Mouse (Mus musculus): ENCODE data around the gene AC109138.7.

The AC109138.7 gene

GRCm38 (mm10) chr19:4240247-4240668 lies 26.1 kb downstream of the AC109138.7 start:
- CTCF ChIA-PET: no interaction called here

DNA sequence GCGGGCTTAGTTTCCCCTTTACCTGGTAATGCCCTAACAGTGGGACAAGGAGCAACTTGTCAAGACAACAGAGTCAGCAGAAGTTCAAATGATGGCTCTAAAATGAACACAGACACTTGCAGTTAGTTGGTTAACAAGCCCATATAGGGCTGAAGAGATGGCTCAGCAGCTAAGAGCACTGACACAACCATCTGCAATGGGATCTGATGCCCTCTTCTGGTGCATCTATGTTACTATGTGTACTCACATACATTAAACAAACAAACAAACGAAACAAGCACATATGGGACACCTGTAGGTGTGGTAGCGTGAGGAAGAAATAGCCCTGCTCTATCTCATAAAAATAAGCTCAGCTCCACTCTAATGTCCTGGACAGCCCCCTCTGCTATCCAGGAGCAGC lies 28.3 kb downstream of the AC109138.7 start:
- CTCF ChIA-PET: interaction anchor here (0.6 to 0.9 kb wide), 2 partner anchors 11 to 31 kb away, joined by 3 to 5 read pairs; partner anchors contain the start of gene Pold4

DNA sequence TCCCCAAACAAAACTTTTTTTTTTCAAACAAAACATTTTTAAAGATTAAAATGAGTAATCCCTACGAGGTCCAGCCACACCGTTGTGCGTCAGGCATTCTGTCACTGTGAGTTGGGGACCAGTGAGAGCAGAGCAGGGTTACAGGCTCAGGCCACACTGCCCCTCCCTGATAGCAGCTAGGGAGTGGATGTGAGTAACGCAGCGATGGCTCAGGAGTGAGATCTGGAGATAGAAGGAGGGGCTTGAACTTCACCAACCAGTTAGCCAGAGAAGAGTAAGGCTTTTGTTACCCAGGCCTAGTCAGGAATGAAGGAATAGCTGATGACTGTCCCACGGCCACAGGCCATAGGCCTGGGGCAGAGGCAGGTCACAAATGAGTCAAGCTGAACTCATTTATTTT lies 30.6 kb downstream of the AC109138.7 start:
- CTCF ChIA-PET: no interaction called here

DNA sequence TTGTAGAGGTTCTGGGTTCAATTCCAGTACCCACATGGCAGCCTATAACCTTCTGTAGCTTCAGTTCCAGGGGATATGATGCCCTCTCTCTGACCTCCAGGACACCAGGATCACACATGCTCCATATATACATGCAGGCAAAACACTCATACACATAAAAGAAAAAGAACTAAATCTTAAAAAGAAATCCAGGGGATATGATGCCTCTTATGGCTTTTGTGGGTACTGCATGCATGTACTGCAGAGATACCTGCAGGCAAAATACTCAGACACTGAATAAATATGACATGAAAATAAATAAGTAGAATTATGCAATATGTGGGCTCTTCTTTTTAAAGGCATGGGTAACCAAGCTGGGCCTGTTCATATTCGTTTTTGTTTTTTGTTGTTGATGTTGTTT lies 32.9 kb downstream of the AC109138.7 start:
- CTCF ChIA-PET: interaction anchor here (0.7 kb wide), 1 partner anchor 200 kb away, joined by 3 read pairs; no protein-coding TSS in a partner anchor

DNA sequence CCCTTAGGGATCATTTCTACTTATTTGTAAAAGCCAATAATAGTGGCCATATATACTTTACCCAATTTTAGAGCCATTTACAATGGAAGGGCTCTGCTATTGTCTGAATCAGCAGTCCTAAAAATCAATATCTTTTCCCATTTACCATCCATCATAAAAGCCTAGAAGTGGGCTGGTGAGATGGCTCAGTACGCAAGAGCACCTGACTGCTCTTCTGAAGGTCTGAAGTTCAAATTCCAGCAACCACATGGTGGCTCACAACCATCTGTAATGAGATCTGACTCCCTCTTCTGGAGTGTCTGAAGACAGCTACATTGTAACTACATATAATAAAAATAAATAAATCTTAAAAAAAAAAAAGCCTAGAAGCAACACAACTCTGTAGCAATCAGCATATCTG lies 34.5 kb downstream of the AC109138.7 start:
- CTCF ChIA-PET: interaction anchor here (0.8 to 1.1 kb wide), 2 partner anchors 31 to 136 kb away, joined by 3 read pairs; no protein-coding TSS in a partner anchor

DNA sequence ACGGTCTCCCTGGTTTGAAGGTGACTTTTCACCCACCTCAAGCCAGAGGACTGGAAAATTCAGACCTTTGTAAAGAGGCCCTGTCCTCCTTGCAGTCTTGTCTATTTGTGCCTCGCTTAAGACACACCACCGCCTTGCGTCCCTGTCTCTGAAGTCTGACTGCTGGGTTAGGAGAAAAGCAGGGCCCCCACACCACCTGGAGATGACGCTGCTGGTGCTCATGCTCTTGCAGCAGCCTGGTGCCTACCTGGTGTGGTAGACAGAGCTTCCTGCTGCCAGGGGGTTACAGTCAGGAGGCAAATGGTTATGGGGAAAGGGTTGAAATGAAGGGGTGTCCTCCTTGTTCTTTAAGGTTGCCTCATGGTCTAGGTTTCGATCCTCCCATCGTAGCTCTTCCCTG lies 40.1 kb downstream of the AC109138.7 start:
- CTCF ChIA-PET: interaction anchor here (0.5 kb wide), 1 partner anchor 50 kb away, joined by 3 read pairs; no protein-coding TSS in a partner anchor

DNA sequence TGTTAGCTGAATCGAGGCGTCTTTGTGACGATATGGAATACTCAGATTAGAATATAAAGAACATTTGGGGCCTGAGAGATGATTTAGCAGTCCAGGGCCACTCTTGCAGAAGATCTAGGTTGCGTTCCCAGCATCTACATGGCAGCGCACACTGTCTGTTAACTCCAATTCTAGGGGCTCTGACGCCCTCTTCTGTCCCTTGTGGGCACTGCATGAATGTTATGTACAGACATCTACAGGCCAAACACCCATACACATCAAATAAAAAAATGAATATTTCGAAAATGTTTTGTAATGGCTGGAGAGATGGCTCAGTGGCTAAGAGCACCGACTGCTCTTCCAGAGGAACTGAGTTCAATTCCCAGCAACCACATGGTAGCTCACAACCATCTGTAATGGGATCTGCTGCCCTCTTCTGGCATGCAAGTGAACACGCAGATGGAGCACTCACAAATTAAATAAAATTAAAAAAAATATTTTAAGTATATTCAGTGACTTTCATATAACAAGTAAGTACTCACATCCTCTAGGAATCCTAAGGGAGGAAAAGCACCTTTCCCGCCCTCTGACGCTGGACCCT lies 41.5 kb downstream of the AC109138.7 start:
- CTCF ChIA-PET: interaction anchor here (0.6 to 0.7 kb wide), 2 partner anchors 286 to 365 kb away, joined by 3 read pairs; no protein-coding TSS in a partner anchor

DNA sequence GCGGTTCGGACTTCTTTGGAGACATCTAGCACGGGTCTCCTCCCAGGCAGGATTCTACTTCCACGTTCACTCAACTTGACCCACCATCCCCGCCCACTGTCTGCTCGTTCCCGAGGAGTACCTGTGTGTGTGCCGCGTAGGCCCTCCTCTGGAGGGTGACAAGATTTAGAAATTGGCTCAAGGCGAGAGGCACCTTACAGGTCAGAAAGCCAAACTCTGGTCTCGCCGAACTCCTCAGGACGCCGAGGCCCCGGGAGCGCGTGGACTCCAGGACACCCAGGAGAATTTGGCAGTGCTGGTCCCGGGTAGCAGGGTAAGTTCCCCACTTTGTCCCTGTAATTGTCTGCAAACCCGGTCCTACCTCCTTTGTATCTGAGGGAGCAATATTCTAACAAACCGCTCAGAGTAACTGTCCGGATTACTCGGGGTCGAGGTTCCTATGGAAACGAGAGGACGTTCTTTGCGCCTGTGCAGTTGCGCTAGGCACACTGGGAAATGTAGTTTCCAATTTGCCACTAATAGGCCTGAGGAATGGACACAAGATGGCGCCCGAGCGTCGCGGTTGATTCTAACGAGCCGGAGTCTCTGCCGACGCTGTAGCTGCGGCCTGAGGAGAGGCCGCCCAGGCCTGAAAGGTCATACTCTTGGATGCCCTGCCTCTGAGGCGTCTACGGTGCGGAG lies 43.2 kb downstream of the AC109138.7 start:
- CTCF ChIA-PET: no interaction called here

DNA sequence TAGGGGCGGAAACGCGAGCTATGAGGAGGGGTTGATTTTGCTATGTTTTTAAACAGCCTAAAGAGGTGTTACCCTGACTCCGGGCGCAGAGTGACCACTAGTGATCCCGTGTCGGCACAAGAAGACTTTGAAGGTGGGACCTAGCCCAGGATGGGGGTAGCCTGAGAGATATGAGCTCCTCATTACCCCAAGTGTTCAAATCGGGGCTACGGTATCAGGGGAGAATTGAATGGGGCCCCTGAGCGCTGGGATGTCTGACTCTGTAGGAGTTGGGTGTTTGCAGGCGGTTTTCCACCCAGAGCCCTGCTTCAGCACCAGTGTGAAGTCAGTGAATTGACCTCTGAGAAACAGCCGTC lies 43.7 kb downstream of the AC109138.7 start:
- CTCF ChIA-PET: interaction anchor here (0.9 kb wide), 1 partner anchor 28 kb away, joined by 3 read pairs; no protein-coding TSS in a partner anchor

GRCm38 (mm10) chr19:4261038-4261698 lies 47.0 kb downstream of the AC109138.7 start:
- CTCF ChIA-PET: interaction anchor here (0.5 kb wide), 1 partner anchor 177 kb away, joined by 5 read pairs; no protein-coding TSS in a partner anchor

GRCm38 (mm10) chr19:4262756-4263155 lies 48.6 kb downstream of the AC109138.7 start:
- CTCF ChIA-PET: no interaction called here

DNA sequence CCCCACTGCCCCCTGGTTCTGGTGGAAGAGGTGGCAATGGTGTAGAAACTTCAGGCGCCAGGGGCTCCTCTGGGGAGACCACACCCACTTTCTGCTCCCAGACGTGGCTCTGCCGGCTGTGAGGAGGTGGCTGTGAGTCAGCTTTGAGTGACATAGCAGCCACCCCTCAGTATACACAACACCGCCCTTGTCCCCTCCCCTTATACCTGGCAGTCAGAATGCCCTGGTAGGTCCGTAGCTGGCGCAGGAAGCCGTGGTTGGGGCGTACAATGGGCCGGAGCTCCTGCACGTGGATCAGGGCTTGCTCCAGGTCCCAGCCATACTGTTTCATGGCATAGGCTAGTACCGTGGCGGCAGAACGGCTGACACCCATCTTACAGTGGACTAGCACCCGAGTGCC lies 49.5 kb downstream of the AC109138.7 start:
- CTCF ChIA-PET: no interaction called here

GRCm38 (mm10) chr19:4264171-4264780 lies 50.1 kb downstream of the AC109138.7 start:
- CTCF ChIA-PET: interaction anchor here (0.5 kb wide), 1 partner anchor 65 kb away, joined by 4 read pairs; no protein-coding TSS in a partner anchor

DNA sequence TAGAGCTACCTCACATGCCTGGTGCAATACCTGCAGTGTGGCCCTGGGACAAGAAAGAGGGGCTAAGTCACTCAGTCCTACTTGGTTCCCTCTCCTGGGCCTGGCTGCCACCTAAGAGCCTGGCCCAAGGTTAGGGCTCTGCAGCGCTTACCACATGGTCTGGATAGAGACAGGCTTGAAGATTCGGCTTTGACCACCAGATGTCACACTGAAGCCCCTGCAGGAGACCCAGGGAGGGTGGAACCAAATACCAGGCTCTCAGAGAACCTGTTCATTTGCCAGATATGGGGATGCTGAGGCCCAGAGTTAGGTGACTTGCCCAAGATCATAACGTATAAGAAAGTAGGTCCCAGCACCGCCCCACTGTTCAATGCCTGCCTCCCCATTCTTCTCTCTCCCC lies 51.8 kb downstream of the AC109138.7 start:
- CTCF ChIA-PET: no interaction called here

DNA sequence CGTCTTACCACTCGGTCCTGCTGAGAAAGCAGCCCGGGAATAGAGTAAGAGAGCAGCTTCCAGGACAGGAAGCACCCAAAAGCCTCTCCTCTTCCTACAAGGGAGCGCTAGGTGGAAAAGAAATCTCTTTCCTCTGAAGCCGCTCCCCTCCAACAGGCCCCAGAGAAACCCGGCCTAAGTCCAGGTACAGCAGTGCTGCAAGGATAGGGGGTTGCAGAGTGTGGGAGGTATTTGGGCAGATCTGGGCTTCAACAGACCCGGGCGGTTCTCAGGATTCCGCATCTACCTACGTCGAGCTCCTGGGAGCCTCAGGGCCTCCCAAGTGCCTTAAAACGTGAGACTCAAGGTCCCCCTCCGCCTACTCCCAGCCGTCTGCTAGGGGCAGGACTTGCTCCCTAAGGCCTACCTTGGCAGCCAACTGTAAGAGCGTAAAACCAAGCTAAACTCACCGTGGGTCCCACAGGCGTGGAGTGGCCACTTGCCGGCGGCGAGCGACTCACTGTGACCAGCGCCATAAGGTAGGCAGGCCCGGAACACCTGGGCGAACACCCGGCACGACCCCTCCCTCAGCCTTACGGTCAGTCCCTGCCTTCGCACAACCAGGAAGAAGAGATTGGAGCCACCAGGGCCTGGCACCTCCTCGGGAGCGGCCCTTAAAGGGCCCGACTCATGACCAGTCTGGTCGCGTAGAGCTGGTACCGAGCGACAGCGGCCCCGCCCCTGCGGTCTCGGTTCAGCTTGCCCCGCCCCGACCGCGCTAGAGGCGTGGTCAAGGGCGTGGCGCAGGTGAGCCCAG lies 54.6 kb downstream of the AC109138.7 start, which contains the start of gene Ssh3:
Ssh3 (minus strand) TSS at position 615 of the 796 bp plus-strand sequence.
- CTCF ChIA-PET: interaction anchor here (0.7 to 1.4 kb wide), 3 partner anchors 13 to 41 kb away, joined by 3 to 4 read pairs (median 3); partner anchors contain the start of gene Ankrd13d

DNA sequence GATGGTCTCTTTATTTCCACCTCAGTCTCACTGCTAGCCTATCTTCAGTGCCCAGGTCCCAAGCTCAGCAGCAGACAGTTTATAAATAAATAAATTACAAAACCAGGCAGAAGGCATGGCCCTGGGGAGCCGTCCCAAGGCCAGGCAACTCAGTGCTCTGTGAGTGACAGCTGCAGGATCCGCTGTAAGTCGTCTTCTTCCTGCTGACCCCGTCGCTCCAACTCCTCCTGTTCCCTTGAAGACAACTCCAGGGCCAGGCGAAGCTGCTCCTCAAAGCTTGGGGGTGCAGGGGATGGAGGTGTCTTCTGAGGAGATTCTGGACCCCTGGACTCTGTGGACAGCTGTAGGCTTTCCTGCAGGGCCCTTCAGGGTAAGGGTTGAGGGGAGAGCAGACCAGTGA lies 56.0 kb downstream of the AC109138.7 start:
- CTCF ChIA-PET: no interaction called here

- CTCF ChIA-PET: no interaction called here
Measured at GRCm38 (mm10) chr19:4270972-4271371, 56.8 kb downstream of the AC109138.7 start.

DNA sequence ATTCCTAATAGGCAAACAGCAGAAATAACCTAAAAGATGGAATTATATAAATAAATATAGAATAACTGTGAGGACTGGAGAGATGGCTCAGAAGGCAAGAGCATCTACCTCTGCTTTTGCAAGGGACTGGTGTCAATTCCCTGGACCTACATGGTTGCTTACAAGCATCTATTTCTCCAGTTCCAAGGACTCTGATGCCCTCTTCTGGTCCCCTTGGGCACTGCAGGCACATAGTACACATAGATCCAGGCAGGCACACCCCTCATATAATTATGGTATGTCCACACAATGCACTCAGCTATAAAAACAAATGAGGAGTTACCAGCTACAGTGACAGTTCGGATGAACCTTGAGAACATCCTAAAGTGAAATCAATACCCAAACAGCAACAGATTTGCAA lies 65.3 kb downstream of the AC109138.7 start:
- CTCF ChIA-PET: interaction anchor here (0.6 kb wide), 1 partner anchor 125 kb away, joined by 5 read pairs; no protein-coding TSS in a partner anchor

DNA sequence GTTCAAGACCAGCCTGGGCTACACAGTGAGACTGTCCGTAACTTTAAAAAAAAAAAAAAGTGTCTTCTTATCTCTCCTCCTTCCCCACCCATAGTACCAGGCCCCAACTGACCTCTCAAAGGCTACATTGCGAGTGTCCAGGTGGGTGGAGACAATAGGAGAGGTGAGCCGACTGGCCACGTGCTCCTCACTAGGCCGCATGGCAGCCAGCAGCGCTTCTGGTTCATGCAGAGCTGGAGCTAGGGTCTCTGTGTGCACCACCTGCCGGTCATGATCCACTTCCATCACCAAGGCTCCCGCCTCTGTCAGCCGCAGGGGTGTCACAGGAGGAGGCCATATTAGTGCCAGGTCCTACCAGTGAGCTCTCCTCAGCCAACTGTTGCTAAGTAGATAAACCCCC lies 66.3 kb downstream of the AC109138.7 start:
- CTCF ChIA-PET: no interaction called here
